Mouse (Mus musculus) intestine, postnatal 0 days (tissue): ENCODE data around the gene Plekha6. TPM values are rescaled to one million over a fixed set of nuclear protein-coding genes. Genes with fewer than 3 reads are reported as not detected.

ENCODE experiments used
- ATAC-seq: fragments of 200-750 bp; cut with Nextera tagmentation; 2 replicates; pipeline ENCODE4 v1.8.0; 2017; ENCODE audit warnings: mild to moderate bottlenecking, moderate TSS enrichment, moderate library complexity
- H3K27ac ChIP-seq: fragments of 300-500 bp; sonication (generic); 2 replicates; pipeline ENCODE4 v1.5.1; 2014; ENCODE audit warnings: mild to moderate bottlenecking, low read depth, low read length, moderate library complexity
- H3K27me3 ChIP-seq: fragments of 300-500 bp; sonication (generic); replicated peaks from 2 replicates; pipeline ENCODE4 v1.6.1; 2014; ENCODE audit warnings: low read length, mixed read lengths; ENCODE audit not compliant: control insufficient read depth, insufficient read depth
- H3K36me3 ChIP-seq: fragments of 300-500 bp; sonication (generic); 2 replicates; pipeline ENCODE4 v1.6.1; 2014; ENCODE audit warnings: mild to moderate bottlenecking, moderate library complexity; ENCODE audit not compliant: control insufficient read depth, insufficient read depth
- H3K4me1 ChIP-seq: fragments of 300-500 bp; sonication (generic); replicated peaks from 2 replicates; pipeline ENCODE4 v1.6.1; 2014; ENCODE audit warnings: antibody characterized with exemption, low read length, mixed read lengths; ENCODE audit not compliant: control insufficient read depth, insufficient read depth
- H3K4me2 ChIP-seq: fragments of 300-500 bp; sonication (generic); replicated peaks from 2 replicates; pipeline ENCODE4 v1.6.1; 2014; ENCODE audit warnings: low read depth, mild to moderate bottlenecking, moderate library complexity
- H3K4me3 ChIP-seq: fragments of 300-500 bp; sonication (generic); 2 replicates; pipeline ENCODE4 v1.5.1; 2014; ENCODE audit warnings: low read depth, low read length
- H3K9ac ChIP-seq: fragments of 300-500 bp; sonication (generic); 2 replicates; pipeline ENCODE4 v1.6.1; 2014; ENCODE audit warnings: mild to moderate bottlenecking, low read depth, low read length
- H3K9me3 ChIP-seq: fragments of 300-500 bp; sonication (generic); 2 replicates; pipeline ENCODE4 v1.6.1; 2016; ENCODE audit warnings: mixed run types; ENCODE audit not compliant: control insufficient read depth
- CTCF ChIP-seq: sonication (generic); IDR thresholded peaks from 2 replicates; pipeline ENCODE4 v1.5.1; 2016; ENCODE audit warnings: low read depth, mild to moderate bottlenecking, control low read depth, antibody characterized with exemption, moderate library complexity
- WGBS: fragments of 180-500 bp; shearing (Covaris S2); extraction: QIAGEN DNeasy Blood & Tissue Kit; methylation state at CpG from one replicate; pipeline ENCODE4 v1.1.7; 2014; 5-methylcytosine and 5-hydroxymethylcytosine counted together
- polyA plus RNA-seq: library from polyadenylated mRNA; unstranded; fragments of >200 nt; fragmentation: Nextera tagmentation; extraction: Ambion mirVana; gene quantifications from 2 replicates; pipeline ENCODE4 v1.2.1, GENCODE M21; 2015

The Plekha6 gene
- polyA plus RNA-seq, 1 experiment from 2014 or later, result 7.5 TPM

DNA sequence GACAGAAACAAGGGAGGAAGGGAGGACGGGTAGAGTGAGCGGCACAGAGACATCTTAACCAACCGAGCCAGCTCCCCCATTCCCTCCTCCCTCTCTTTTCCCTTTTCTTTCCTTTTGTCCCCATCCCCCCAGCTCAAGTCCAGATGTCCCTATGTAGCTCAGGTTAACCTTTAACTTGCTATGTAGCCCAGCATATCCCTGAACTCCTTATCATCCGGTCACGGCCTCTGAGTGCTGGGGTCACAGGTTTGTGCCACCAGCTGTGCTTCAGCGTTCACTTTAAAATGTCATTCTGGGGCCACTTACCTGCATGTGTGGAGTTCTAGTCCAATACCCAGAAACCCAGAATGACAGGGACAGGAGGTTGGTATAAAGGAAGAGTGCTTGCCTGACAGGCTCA is 39.9 kb upstream of the Plekha6 start:
- H3K4me1 ChIP-seq, result no peaks in the 10 kb centered on the region
- H3K4me3 ChIP-seq, result no peak overlapping the region
- H3K27ac ChIP-seq, result peak overlapping the region; percentile 54
- no peak for TF ChIP-seq CTCF
- no peaks in the 10 kb centered on the region for H3K9me3 ChIP-seq
- H3K4me2 ChIP-seq, result no peak overlapping the region
- no peak overlapping the region for H3K9ac ChIP-seq
- no peaks in the 10 kb centered on the region for H3K27me3 ChIP-seq
- no peaks in the 10 kb centered on the region for H3K36me3 ChIP-seq
- WGBS, result 32% methylated on average over 5 of the region's 6 CpGs
- ATAC-seq, result peak; percentile 55

- Histone ChIP-seq H3K36me3 (no peaks in the 10 kb centered on the region), H3K27me3 (no peaks in the 10 kb centered on the region), H3K27ac (no peak overlapping the region), H3K9ac (no peak overlapping the region), H3K9me3 (no peaks in the 10 kb centered on the region), H3K4me2 (no peak overlapping the region), H3K4me3 (no peak overlapping the region), H3K4me1 (no peaks in the 10 kb centered on the region)
- peak; percentile 49 for TF ChIP-seq CTCF
- ATAC-seq, result no peak
- WGBS, result 87% methylated on average over 9 of the region's 9 CpGs
Measured at GRCm38 (mm10) chr1:133125640-133126364, 38.2 kb upstream of the Plekha6 start.

GRCm38 (mm10) chr1:133126365-133126740 is 37.7 kb upstream of the Plekha6 start:
- Histone ChIP-seq H3K4me3 (no peak overlapping the region), H3K27me3 (no peaks in the 10 kb centered on the region), H3K36me3 (no peaks in the 10 kb centered on the region), H3K9me3 (no peaks in the 10 kb centered on the region), H3K4me2 (no peak overlapping the region), H3K9ac (no peak overlapping the region), H3K27ac (no peak overlapping the region), H3K4me1 (no peaks in the 10 kb centered on the region)
- no peak for ATAC-seq
- no peak for TF ChIP-seq CTCF
- WGBS, result 75% methylated on average over 4 of the region's 4 CpGs

GRCm38 (mm10) chr1:133127328-133127727 is 36.7 kb upstream of the Plekha6 start:
- H3K9ac ChIP-seq, result no peak overlapping the region
- 52% methylated on average over 9 of the region's 9 CpGs for WGBS

GRCm38 (mm10) chr1:133129471-133130221 is 34.4 kb upstream of the Plekha6 start:
- WGBS, result 24% methylated on average over 16 of the region's 16 CpGs

More at GRCm38 (mm10) chr1:133127328-133127727, 36.7 kb upstream of the Plekha6 start:
- no peak for TF ChIP-seq CTCF
- Histone ChIP-seq H3K4me2 (no peak overlapping the region), H3K36me3 (no peaks in the 10 kb centered on the region), H3K9me3 (no peaks in the 10 kb centered on the region), H3K27me3 (no peaks in the 10 kb centered on the region), H3K4me1 (no peaks in the 10 kb centered on the region), H3K27ac (no peak overlapping the region), H3K4me3 (no peak overlapping the region)
- ATAC-seq, result no peak

More at GRCm38 (mm10) chr1:133129471-133130221, 34.4 kb upstream of the Plekha6 start:
- peak overlapping the region; percentile 99 for H3K27ac ChIP-seq
- no peaks in the 10 kb centered on the region for H3K9me3 ChIP-seq
- no peaks in the 10 kb centered on the region for H3K4me1 ChIP-seq
- H3K9ac ChIP-seq, result 0 out of 2 replicates have a peak overlapping the region, but pooled peaks have one; percentile 31
- peak overlapping the region; percentile 87 for H3K4me2 ChIP-seq
- TF ChIP-seq CTCF, result no peak
- H3K36me3 ChIP-seq, result no peaks in the 10 kb centered on the region
- H3K4me3 ChIP-seq, result no peak overlapping the region
- no peaks in the 10 kb centered on the region for H3K27me3 ChIP-seq
- ATAC-seq, result no peak
